Mouse (Mus musculus) embryonic facial prominence, embryonic 14.5 days (tissue): ENCODE measurements around the gene Zbed3. TPM values are rescaled to one million over a fixed set of nuclear protein-coding genes. Genes with fewer than 3 reads are reported as not detected.

ENCODE experiments used
- ATAC-seq: fragments of 200-750 bp; cut with Nextera tagmentation; 2 replicates; pipeline ENCODE4 v1.8.0; 2017; ENCODE audit warnings: low read depth, moderate number of reproducible peaks, moderate TSS enrichment
- DNase-seq: peaks from one replicate; pipeline ENCODE4 v3.0.0-alpha.2; 2015; ENCODE audit warnings: low spot score
- H3K27ac ChIP-seq: fragments of 300-500 bp; sonication (generic); replicated peaks from 2 replicates; pipeline ENCODE4 v1.5.1; 2014; ENCODE audit warnings: low read depth, mild to moderate bottlenecking, low read length, moderate library complexity
- H3K27me3 ChIP-seq: fragments of 300-500 bp; sonication (generic); replicated peaks from 2 replicates; pipeline ENCODE4 v1.6.1; 2014; ENCODE audit warnings: low read length; ENCODE audit not compliant: control insufficient read depth, insufficient read depth
- H3K36me3 ChIP-seq: fragments of 300-500 bp; sonication (generic); 2 replicates; pipeline ENCODE4 v1.6.1; 2014; ENCODE audit warnings: low read length, mixed read lengths; ENCODE audit not compliant: control insufficient read depth, insufficient read depth
- H3K4me1 ChIP-seq: fragments of 300-500 bp; sonication (generic); 2 replicates; pipeline ENCODE4 v1.6.1; 2014; ENCODE audit warnings: antibody characterized with exemption, low read length; ENCODE audit not compliant: control insufficient read depth, insufficient read depth
- H3K4me2 ChIP-seq: fragments of 300-500 bp; sonication (generic); 2 replicates; pipeline ENCODE4 v1.6.1; 2014; ENCODE audit warnings: low read depth, mild to moderate bottlenecking, low read length, moderate library complexity, mixed read lengths
- H3K4me3 ChIP-seq: fragments of 300-500 bp; sonication (generic); 2 replicates; pipeline ENCODE4 v1.5.1; 2014; ENCODE audit warnings: low read depth, mild to moderate bottlenecking, low read length
- H3K9ac ChIP-seq: fragments of 300-500 bp; sonication (generic); 2 replicates; pipeline ENCODE4 v1.6.1; 2014; ENCODE audit warnings: low read depth, mild to moderate bottlenecking, low read length, moderate library complexity, mixed read lengths
- H3K9me3 ChIP-seq: fragments of 300-500 bp; sonication (generic); 2 replicates; pipeline ENCODE4 v1.6.1; 2016; ENCODE audit warnings: low read length; ENCODE audit not compliant: control insufficient read depth
- WGBS: fragments of 180-500 bp; shearing (Covaris S2); extraction: QIAGEN DNeasy Blood & Tissue Kit; methylation state at CpG from one replicate; pipeline ENCODE4 v1.1.7; 2014; 5-methylcytosine and 5-hydroxymethylcytosine counted together
- polyA plus RNA-seq: library from polyadenylated mRNA; unstranded; fragments of >200 nt; fragmentation: Nextera tagmentation; extraction: Ambion mirVana; gene quantifications from 2 replicates; pipeline ENCODE4 v1.2.1, GENCODE M21; 2014

The Zbed3 gene
- polyA plus RNA-seq, 1 experiment from 2014 or later = 48.4 TPM

GRCm38 (mm10) chr13:95307100-95307655 lies 16.2 kb upstream of the Zbed3 start:
- Histone ChIP-seq H3K4me3 (no peak overlapping the region), H3K4me2 (no peak overlapping the region), H3K36me3 (no peaks in the 10 kb centered on the region), H3K9ac (no peak overlapping the region), H3K4me1 (no peaks in the 10 kb centered on the region), H3K27me3 (no peaks in the 10 kb centered on the region), H3K9me3 (no peaks in the 10 kb centered on the region), H3K27ac (no peak overlapping the region)
- WGBS = 62% methylated on average over 8 of the region's 8 CpGs
- DNase-seq (no peak), ATAC-seq (no peak)

GRCm38 (mm10) chr13:95312016-95312415 lies 11.4 kb upstream of the Zbed3 start:
- H3K27ac ChIP-seq = no peak overlapping the region
- DNase-seq (no peak), ATAC-seq (no peak)
- no peak overlapping the region for H3K4me3 ChIP-seq
- WGBS = 81% methylated on average over 6 of the region's 6 CpGs
- peaks cover 7% of the 10 kb centered on the region; the same call in 1 of the 2 replicates for H3K4me1 ChIP-seq
- no peaks in the 10 kb centered on the region for H3K36me3 ChIP-seq
- H3K9ac ChIP-seq = no peak overlapping the region
- H3K27me3 ChIP-seq = no peaks in the 10 kb centered on the region
- H3K4me2 ChIP-seq = no peak overlapping the region
- no peaks in the 10 kb centered on the region for H3K9me3 ChIP-seq

- Histone ChIP-seq H3K27me3 (no peaks in the 10 kb centered on the region), H3K9ac (no peak overlapping the region), H3K27ac (no peak overlapping the region), H3K4me2 (no peak overlapping the region), H3K4me1 (peaks cover 12% of the 10 kb centered on the region; the same call in 1 of the 2 replicates), H3K4me3 (no peak overlapping the region), H3K36me3 (no peaks in the 10 kb centered on the region), H3K9me3 (no peaks in the 10 kb centered on the region)
- WGBS = 69% methylated on average over 6 of the region's 6 CpGs
- DNase-seq (no peak), ATAC-seq (no peak)
Observed at GRCm38 (mm10) chr13:95319153-95319552, 4.3 kb upstream of the Zbed3 start.

GRCm38 (mm10) chr13:95320451-95320850 lies 3.0 kb upstream of the Zbed3 start:
- no peak for ATAC-seq
- H3K9me3 ChIP-seq = no peaks in the 10 kb centered on the region
- H3K27ac ChIP-seq = peak overlapping the region; percentile 28; the same call in 1 of the 2 replicates
- WGBS = 25% methylated on average over 4 of the region's 4 CpGs
- no peak overlapping the region for H3K4me2 ChIP-seq
- H3K36me3 ChIP-seq = no peaks in the 10 kb centered on the region
- H3K27me3 ChIP-seq = no peaks in the 10 kb centered on the region
- H3K4me3 ChIP-seq = no peak overlapping the region
- peak; percentile 39 for DNase-seq
- no peak overlapping the region for H3K9ac ChIP-seq
- H3K4me1 ChIP-seq = peaks cover 12% of the 10 kb centered on the region; the same call in 1 of the 2 replicates

- Histone ChIP-seq H3K9ac (peak overlapping the region; percentile 100), H3K36me3 (no peaks in the 10 kb centered on the region; the same call in 1 of the 2 replicates), H3K4me3 (peak overlapping the region; percentile 89), H3K27me3 (no peaks in the 10 kb centered on the region), H3K27ac (peak overlapping the region; percentile 100), H3K4me1 (peaks cover 18% of the 10 kb centered on the region), H3K4me2 (peak overlapping the region; percentile 89), H3K9me3 (no peaks in the 10 kb centered on the region)
- WGBS = 21% methylated on average over 15 of the region's 15 CpGs
- DNase-seq = peak; percentile 76
- ATAC-seq = peak; percentile 15; the same call in 1 of the 2 replicates
Observed at GRCm38 (mm10) chr13:95323950-95324625, 676 bp downstream of the Zbed3 start.

GRCm38 (mm10) chr13:95324626-95325079 lies 1.2 kb downstream of the Zbed3 start:
- Histone ChIP-seq H3K9me3 (no peaks in the 10 kb centered on the region), H3K36me3 (no peaks in the 10 kb centered on the region; the same call in 1 of the 2 replicates), H3K4me1 (peaks cover 18% of the 10 kb centered on the region), H3K4me3 (peak overlapping the region; percentile 89), H3K9ac (peak overlapping the region; percentile 100), H3K27ac (peak overlapping the region; percentile 100), H3K4me2 (peak overlapping the region; percentile 89), H3K27me3 (no peaks in the 10 kb centered on the region)
- ATAC-seq (peak; percentile 10; the same call in 1 of the 2 replicates), DNase-seq (no peak)
- WGBS = under 1% methylated on average over 22 of the region's 22 CpGs

- no peaks in the 10 kb centered on the region; the same call in 1 of the 2 replicates for H3K36me3 ChIP-seq
- under 1% methylated on average over 40 of the region's 63 CpGs for WGBS
- peak overlapping the region; percentile 100 for H3K9ac ChIP-seq
Observed at GRCm38 (mm10) chr13:95325080-95325906, 1.9 kb downstream of the Zbed3 start.

GRCm38 (mm10) chr13:95325907-95326550 lies 2.6 kb downstream of the Zbed3 start:
- ATAC-seq (no peak), DNase-seq (no peak)
- Histone ChIP-seq H3K27ac (peak overlapping the region; percentile 100), H3K27me3 (no peaks in the 10 kb centered on the region), H3K9me3 (no peaks in the 10 kb centered on the region), H3K4me2 (peak overlapping the region; percentile 89), H3K36me3 (no peaks in the 10 kb centered on the region; the same call in 1 of the 2 replicates), H3K4me3 (peak overlapping the region; percentile 89), H3K4me1 (peaks cover 13% of the 10 kb centered on the region), H3K9ac (peak overlapping the region; percentile 100)
- WGBS = 3% methylated on average over 5 of the region's 5 CpGs

More at GRCm38 (mm10) chr13:95325080-95325906, 1.9 kb downstream of the Zbed3 start:
- Histone ChIP-seq H3K27me3 (no peaks in the 10 kb centered on the region), H3K4me3 (peak overlapping the region; percentile 89), H3K4me2 (peak overlapping the region; percentile 89), H3K4me1 (peaks cover 18% of the 10 kb centered on the region), H3K9me3 (no peaks in the 10 kb centered on the region), H3K27ac (peak overlapping the region; percentile 100)
- DNase-seq (peak; percentile 91), ATAC-seq (peak; percentile 64)
